Mouse (Mus musculus): ENCODE measurements at regions not wholly inside any gene's neighbourhood (a gene's known extent, or its start where the extent isn't known, plus 50 kb on each side); places are given as distances from the start of the nearest gene placed in this dataset.

- CTCF ChIA-PET = interaction anchor here (0.6 to 1.1 kb wide), 2 partner anchors 47 to 111 kb away, joined by 4 to 5 read pairs; no protein-coding TSS in a partner anchor
Observed at GRCm38 (mm10) chr2:170219611-170220401, 71.9 kb upstream of the Zfp217 start.

- CTCF ChIA-PET = interaction anchor here (0.7 to 1.1 kb wide), 2 partner anchors 58 to 111 kb away, joined by 3 to 5 read pairs; no protein-coding TSS in a partner anchor
Observed at GRCm38 (mm10) chr2:170219161-170219581, 71.3 kb upstream of the Zfp217 start.

- CTCF ChIA-PET = interaction anchor here (0.6 to 1.1 kb wide), 3 partner anchors 44 to 110 kb away, joined by 3 to 5 read pairs (median 3); no protein-coding TSS in a partner anchor
Observed at GRCm38 (mm10) chr2:170218230-170219044, 70.5 kb upstream of the Zfp217 start.

GRCm38 (mm10) chr2:170216311-170216710 is 68.4 kb upstream of the Zfp217 start:
- CTCF ChIA-PET = interaction anchor here (1.0 kb wide), 2 partner anchors 9 to 51 kb away, joined by 3 read pairs; no protein-coding TSS in a partner anchor

GRCm38 (mm10) chr2:170209121-170209520 is 61.2 kb upstream of the Zfp217 start:
- CTCF ChIA-PET = no interaction called here

GRCm38 (mm10) chr2:170207878-170208277 is 60.0 kb upstream of the Zfp217 start:
- CTCF ChIA-PET = interaction anchor here (0.7 to 1.2 kb wide), 4 partner anchors 9 to 266 kb away, joined by 3 to 9 read pairs (median 4); no protein-coding TSS in a partner anchor

GRCm38 (mm10) chr2:170207395-170207794 is 59.5 kb upstream of the Zfp217 start:
- CTCF ChIA-PET = interaction anchor here (0.7 to 1.2 kb wide), 3 partner anchors 9 to 267 kb away, joined by 3 to 9 read pairs (median 4); no protein-coding TSS in a partner anchor

- CTCF ChIA-PET = interaction anchor here (1.2 kb wide), 1 partner anchor 10 kb away, joined by 3 read pairs; no protein-coding TSS in a partner anchor
Observed at GRCm38 (mm10) chr2:170206870-170207269, 59.0 kb upstream of the Zfp217 start.

- CTCF ChIA-PET = interaction anchor here (0.5 kb wide), 1 partner anchor 150 kb away, joined by 8 read pairs; no protein-coding TSS in a partner anchor
Observed at GRCm38 (mm10) chr2:170206442-170206754, 58.5 kb upstream of the Zfp217 start.

- CTCF ChIA-PET = interaction anchor here (0.5 kb wide), 1 partner anchor 151 kb away, joined by 8 read pairs; no protein-coding TSS in a partner anchor
Observed at GRCm38 (mm10) chr2:170205591-170206441, 57.9 kb upstream of the Zfp217 start.

- CTCF ChIA-PET = interaction anchor here (0.7 kb wide), 1 partner anchor 9 kb away, joined by 5 read pairs; no protein-coding TSS in a partner anchor
Observed at GRCm38 (mm10) chr2:170204768-170205514, 57.0 kb upstream of the Zfp217 start.

- CTCF ChIA-PET = interaction anchor here (1.1 kb wide), 1 partner anchor 56 kb away, joined by 6 read pairs; no protein-coding TSS in a partner anchor
Observed at GRCm38 (mm10) chr2:170203496-170203895, 55.6 kb upstream of the Zfp217 start.

GRCm38 (mm10) chr2:170201816-170202371 is 54.0 kb upstream of the Zfp217 start:
- CTCF ChIA-PET = interaction anchor here (0.5 to 0.6 kb wide), 2 partner anchors 62 to 76 kb away, joined by 3 to 14 read pairs; no protein-coding TSS in a partner anchor
